Mouse (Mus musculus) neural tube, embryonic 12.5 days (tissue): ENCODE measurements at regions not wholly inside any gene's neighbourhood (a gene's known extent, or its start where the extent isn't known, plus 50 kb on each side); places are given as distances from the start of the nearest gene placed in this dataset.

Experiments
- ATAC-seq: fragments of 200-750 bp; cut with Nextera tagmentation; 2 replicates; pipeline ENCODE4 v1.8.0; 2017; ENCODE audit warnings: low read depth, mild to moderate bottlenecking, moderate TSS enrichment, moderate library complexity; ENCODE audit not compliant: low FRiP score
- H3K27ac ChIP-seq: fragments of 300-500 bp; sonication (generic); 2 replicates; pipeline ENCODE4 v1.5.1; 2016
- H3K27me3 ChIP-seq: fragments of 300-500 bp; sonication (generic); replicated peaks from 2 replicates; pipeline ENCODE4 v1.6.1; 2016; ENCODE audit warnings: mild to moderate bottlenecking
- H3K36me3 ChIP-seq: fragments of 300-500 bp; sonication (generic); 2 replicates; pipeline ENCODE4 v1.6.1; 2016; ENCODE audit warnings: mild to moderate bottlenecking
- H3K4me1 ChIP-seq: fragments of 300-500 bp; sonication (generic); 2 replicates; pipeline ENCODE4 v1.6.1; 2016
- H3K4me2 ChIP-seq: fragments of 300-500 bp; sonication (generic); replicated peaks from 2 replicates; pipeline ENCODE4 v1.6.1; 2016; ENCODE audit warnings: mild to moderate bottlenecking
- H3K4me3 ChIP-seq: fragments of 300-500 bp; sonication (generic); 2 replicates; pipeline ENCODE4 v1.5.1; 2016
- H3K9ac ChIP-seq: fragments of 300-500 bp; sonication (generic); 2 replicates; pipeline ENCODE4 v1.6.1; 2016; ENCODE audit warnings: mild to moderate bottlenecking
- H3K9me3 ChIP-seq: fragments of 300-500 bp; sonication (generic); 2 replicates; pipeline ENCODE4 v1.6.1; 2016; ENCODE audit warnings: mild to moderate bottlenecking
- WGBS: fragments of 180-500 bp; shearing (Covaris S2); methylation state at CpG from one replicate; pipeline ENCODE4 v1.1.7; 2016; 5-methylcytosine and 5-hydroxymethylcytosine counted together

GRCm38 (mm10) chr9:52283558-52283957, 115.2 kb upstream of the Zc3h12c start:
- ATAC-seq = no peak
- no peaks in the 10 kb centered on the region for H3K9me3 ChIP-seq
- H3K9ac ChIP-seq = no peak overlapping the region
- no peaks in the 10 kb centered on the region for H3K27me3 ChIP-seq
- 28% methylated on average over 2 of the region's 2 CpGs for whole genome bisulfite sequencing
- no peak overlapping the region for H3K4me2 ChIP-seq
- H3K36me3 ChIP-seq = no peaks in the 10 kb centered on the region
- no peak overlapping the region for H3K27ac ChIP-seq
- no peak overlapping the region for H3K4me3 ChIP-seq
- H3K4me1 ChIP-seq = 0 out of 2 replicates have a peak, but pooled peaks cover 2% of the 10 kb centered on the region

- Histone ChIP-seq H3K9me3 (no peaks in the 10 kb centered on the region), H3K9ac (no peak overlapping the region), H3K4me1 (peaks cover 9% of the 10 kb centered on the region), H3K4me2 (no peak overlapping the region), H3K36me3 (no peaks in the 10 kb centered on the region), H3K27me3 (no peaks in the 10 kb centered on the region), H3K27ac (no peak overlapping the region), H3K4me3 (no peak overlapping the region)
- WGBS = 80% methylated on average over 5 of the region's 5 CpGs
- ATAC-seq = no peak
These were observed 112.6 kb upstream of the Zc3h12c start for GRCm38 (mm10) chr9:52280995-52281394.

- Histone ChIP-seq H3K27me3 (no peaks in the 10 kb centered on the region), H3K27ac (no peak overlapping the region), H3K9ac (no peak overlapping the region), H3K4me3 (no peak overlapping the region), H3K4me1 (peaks cover 9% of the 10 kb centered on the region), H3K36me3 (no peaks in the 10 kb centered on the region), H3K9me3 (no peaks in the 10 kb centered on the region), H3K4me2 (no peak overlapping the region)
- 88% methylated on average over 3 of the region's 3 CpGs for WGBS
- no peak for ATAC-seq
These were observed 112.2 kb upstream of the Zc3h12c start for GRCm38 (mm10) chr9:52280556-52280955.

GRCm38 (mm10) chr9:52278701-52279023, 110.3 kb upstream of the Zc3h12c start:
- H3K27me3 ChIP-seq = no peaks in the 10 kb centered on the region
- no peak for ATAC-seq
- no peak overlapping the region for H3K27ac ChIP-seq
- H3K36me3 ChIP-seq = no peaks in the 10 kb centered on the region
- H3K4me2 ChIP-seq = 0 out of 2 replicates have a peak overlapping the region, but pooled peaks have one; percentile 33
- no peaks in the 10 kb centered on the region for H3K9me3 ChIP-seq
- no peak overlapping the region for H3K9ac ChIP-seq
- H3K4me1 ChIP-seq = peaks cover 9% of the 10 kb centered on the region
- no peak overlapping the region for H3K4me3 ChIP-seq
- WGBS = 31% methylated on average over 3 of the region's 3 CpGs

- Histone ChIP-seq H3K9ac (no peak overlapping the region), H3K4me1 (peaks cover 9% of the 10 kb centered on the region), H3K9me3 (no peaks in the 10 kb centered on the region), H3K4me3 (no peak overlapping the region), H3K4me2 (peak overlapping the region; percentile 33), H3K36me3 (no peaks in the 10 kb centered on the region), H3K27ac (no peak overlapping the region), H3K27me3 (no peaks in the 10 kb centered on the region)
- WGBS = 27% methylated on average over 14 of the region's 14 CpGs
- ATAC-seq = 0 out of 2 replicates have a peak, but pooled peaks have one; percentile 31
These were observed 109.8 kb upstream of the Zc3h12c start for GRCm38 (mm10) chr9:52277954-52278700.

DNA sequence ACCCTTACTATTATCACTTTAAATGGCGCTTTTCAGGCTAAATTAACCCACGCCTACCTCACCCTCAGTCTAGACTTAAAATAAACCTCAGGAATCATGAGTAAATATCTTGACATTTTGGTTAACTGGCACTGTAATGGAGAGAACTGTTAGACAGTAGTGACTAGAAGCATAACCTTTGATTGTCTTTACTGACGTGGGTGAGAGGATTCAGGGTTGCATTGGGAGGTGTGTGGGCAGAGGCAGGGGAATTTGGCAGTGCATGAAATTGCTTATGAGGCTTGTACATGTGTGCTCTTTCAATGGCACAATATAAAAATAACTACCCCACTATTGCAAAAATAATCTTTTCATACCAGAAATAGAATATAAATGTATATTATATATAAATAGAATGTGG, 105.6 kb upstream of the Zc3h12c start:
- no peak overlapping the region for H3K4me2 ChIP-seq
- H3K4me3 ChIP-seq = no peak overlapping the region
- no peaks in the 10 kb centered on the region for H3K27me3 ChIP-seq
- no peak for ATAC-seq
- no peaks in the 10 kb centered on the region for H3K9me3 ChIP-seq
- H3K9ac ChIP-seq = no peak overlapping the region
- H3K4me1 ChIP-seq = peaks cover 9% of the 10 kb centered on the region
- no peak overlapping the region for H3K27ac ChIP-seq
- H3K36me3 ChIP-seq = no peaks in the 10 kb centered on the region
- WGBS = 74% methylated on average over 3 of the region's 3 CpGs

DNA sequence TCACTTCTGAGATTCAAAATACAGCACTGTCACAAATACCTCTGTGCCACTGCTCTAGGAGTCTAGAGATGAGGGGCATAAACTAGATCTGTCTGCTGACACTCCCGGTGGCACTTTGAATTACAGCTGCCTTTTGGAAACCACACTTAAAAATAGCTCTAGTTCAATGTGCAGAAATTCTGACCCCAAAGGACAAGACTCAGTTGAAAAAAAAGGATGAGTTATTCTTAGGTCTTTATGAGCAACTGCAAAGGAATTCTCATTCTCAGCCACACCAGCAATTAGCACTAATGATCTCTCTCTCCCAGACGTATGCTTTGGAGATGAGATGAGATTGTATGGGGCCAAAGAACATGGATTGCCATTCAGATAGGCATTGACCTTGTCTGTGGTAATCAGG, 104.3 kb upstream of the Zc3h12c start:
- Histone ChIP-seq H3K4me3 (no peak overlapping the region), H3K27ac (no peak overlapping the region), H3K36me3 (no peaks in the 10 kb centered on the region), H3K9ac (no peak overlapping the region), H3K9me3 (no peaks in the 10 kb centered on the region), H3K4me2 (no peak overlapping the region), H3K4me1 (peaks cover 3% of the 10 kb centered on the region), H3K27me3 (no peaks in the 10 kb centered on the region)
- 72% methylated on average over 2 of the region's 2 CpGs for WGBS
- no peak for ATAC-seq

DNA sequence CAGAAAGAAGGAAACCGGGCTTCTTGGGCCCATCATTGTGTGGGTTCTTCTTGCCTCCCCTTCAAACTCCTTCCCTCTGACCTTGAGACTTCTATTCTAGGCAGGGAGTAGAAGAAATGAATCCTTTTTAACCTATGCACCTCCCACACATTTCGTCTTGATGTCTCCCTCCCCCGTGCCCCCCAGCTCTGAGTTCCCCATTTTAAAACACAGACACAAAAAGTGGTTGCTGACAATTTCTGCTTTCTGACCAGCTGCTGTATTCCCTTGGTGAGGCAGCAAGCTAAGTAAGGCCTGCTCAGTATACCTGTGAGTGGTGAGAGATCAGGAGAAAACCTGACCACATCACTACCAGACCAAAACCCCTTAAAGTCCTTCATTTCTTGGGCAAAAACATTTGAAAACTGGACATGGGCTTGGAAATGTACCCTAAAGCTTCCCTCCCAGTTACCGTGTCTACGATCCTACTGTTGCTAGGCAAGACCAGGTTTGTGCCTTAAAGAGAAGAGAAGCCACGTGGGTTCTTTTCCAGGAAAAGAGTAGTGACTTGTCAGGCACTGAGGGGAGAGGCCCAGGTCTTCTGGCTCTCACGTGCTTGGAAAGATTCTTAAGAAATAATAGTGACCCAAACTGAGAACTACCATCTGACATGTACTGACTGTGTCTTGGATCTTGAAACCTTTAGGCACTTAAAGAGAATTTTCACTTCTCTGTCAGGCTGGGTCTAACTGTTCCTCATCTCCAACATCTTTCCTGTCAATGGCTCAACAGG, 103.2 kb upstream of the Zc3h12c start:
- no peak overlapping the region for H3K9ac ChIP-seq
- no peaks in the 10 kb centered on the region for H3K27me3 ChIP-seq
- H3K4me1 ChIP-seq = no peaks in the 10 kb centered on the region
- no peaks in the 10 kb centered on the region for H3K36me3 ChIP-seq
- no peak overlapping the region for H3K4me2 ChIP-seq
- H3K27ac ChIP-seq = no peak overlapping the region
- 87% methylated on average over 7 of the region's 7 CpGs for WGBS
- H3K4me3 ChIP-seq = no peak overlapping the region
- ATAC-seq = no peak
- H3K9me3 ChIP-seq = no peaks in the 10 kb centered on the region

DNA sequence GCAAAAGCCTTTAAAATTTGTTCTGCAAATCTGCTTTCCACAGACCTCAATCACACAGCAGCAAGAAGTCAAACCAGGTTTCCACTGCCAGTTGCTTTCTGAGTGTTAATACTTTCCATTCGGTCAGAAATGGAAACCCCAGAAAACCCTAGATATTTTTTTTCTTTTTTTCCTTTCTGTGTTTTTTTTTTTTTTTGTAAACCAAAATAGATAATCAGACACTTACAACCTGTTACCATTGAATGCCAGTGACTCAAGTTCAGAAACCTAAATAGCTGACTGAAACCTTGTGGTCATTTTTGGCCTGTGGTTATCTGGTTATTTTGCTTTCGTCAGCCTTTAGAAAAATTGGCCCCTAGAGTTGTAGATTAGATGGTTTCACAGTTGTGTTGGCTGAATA, 93.2 kb upstream of the Zc3h12c start:
- no peaks in the 10 kb centered on the region for H3K4me1 ChIP-seq
- H3K9me3 ChIP-seq = no peaks in the 10 kb centered on the region
- H3K27me3 ChIP-seq = no peaks in the 10 kb centered on the region
- H3K4me3 ChIP-seq = no peak overlapping the region
- no peak overlapping the region for H3K27ac ChIP-seq
- H3K36me3 ChIP-seq = no peaks in the 10 kb centered on the region
- no peak for ATAC-seq
- H3K4me2 ChIP-seq = no peak overlapping the region
- WGBS = 96% methylated on average over 2 of the region's 2 CpGs
- no peak overlapping the region for H3K9ac ChIP-seq

DNA sequence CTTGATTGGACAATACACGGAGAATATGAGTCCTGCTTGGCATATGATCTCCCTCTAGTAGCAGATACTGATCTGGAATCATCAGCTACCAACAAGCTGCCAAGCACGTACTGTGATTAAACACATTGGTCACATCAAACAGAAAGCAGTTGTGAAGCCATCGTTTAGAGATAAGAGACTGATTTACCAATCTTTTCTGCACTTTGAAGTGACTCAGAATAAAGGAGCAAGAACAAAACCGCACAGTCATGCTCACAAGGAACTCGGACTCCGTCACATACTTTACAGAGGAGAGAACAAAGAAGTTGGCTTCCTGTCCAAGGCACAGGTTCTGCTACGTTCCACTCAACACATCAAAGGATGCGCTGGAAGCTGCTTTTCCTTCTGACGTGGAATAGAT, 91.1 kb upstream of the Zc3h12c start:
- Histone ChIP-seq H3K27me3 (no peaks in the 10 kb centered on the region), H3K4me1 (no peaks in the 10 kb centered on the region), H3K27ac (no peak overlapping the region), H3K36me3 (no peaks in the 10 kb centered on the region), H3K9me3 (no peaks in the 10 kb centered on the region), H3K9ac (no peak overlapping the region), H3K4me3 (no peak overlapping the region), H3K4me2 (no peak overlapping the region)
- no peak for ATAC-seq
- WGBS = 74% methylated on average over 9 of the region's 9 CpGs

DNA sequence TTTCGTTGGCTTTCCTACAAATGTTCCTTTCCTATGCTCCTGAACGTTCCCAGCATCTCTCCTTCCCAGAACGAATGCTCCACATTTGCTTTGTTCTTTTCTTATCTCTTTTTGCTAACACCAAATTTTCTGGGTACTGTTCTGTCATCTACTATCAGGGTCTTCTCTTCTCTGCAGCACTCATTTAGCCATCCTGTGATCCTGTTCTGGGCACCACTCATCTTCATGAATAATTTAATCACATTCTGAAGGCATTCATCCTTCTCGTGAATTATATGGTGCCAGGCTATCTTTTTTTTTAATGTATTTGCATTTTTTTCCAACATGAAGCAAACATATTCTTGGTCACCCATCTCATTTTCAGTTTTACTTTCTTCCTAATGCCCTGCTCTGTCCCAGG, 87.3 kb upstream of the Zc3h12c start:
- no peak overlapping the region for H3K27ac ChIP-seq
- H3K9ac ChIP-seq = no peak overlapping the region
- H3K4me3 ChIP-seq = no peak overlapping the region
- H3K36me3 ChIP-seq = no peaks in the 10 kb centered on the region
- 76% methylated on average over 4 of the region's 4 CpGs for WGBS
- H3K4me1 ChIP-seq = no peaks in the 10 kb centered on the region
- no peak for ATAC-seq
- H3K4me2 ChIP-seq = no peak overlapping the region
- H3K27me3 ChIP-seq = no peaks in the 10 kb centered on the region
- no peaks in the 10 kb centered on the region for H3K9me3 ChIP-seq

DNA sequence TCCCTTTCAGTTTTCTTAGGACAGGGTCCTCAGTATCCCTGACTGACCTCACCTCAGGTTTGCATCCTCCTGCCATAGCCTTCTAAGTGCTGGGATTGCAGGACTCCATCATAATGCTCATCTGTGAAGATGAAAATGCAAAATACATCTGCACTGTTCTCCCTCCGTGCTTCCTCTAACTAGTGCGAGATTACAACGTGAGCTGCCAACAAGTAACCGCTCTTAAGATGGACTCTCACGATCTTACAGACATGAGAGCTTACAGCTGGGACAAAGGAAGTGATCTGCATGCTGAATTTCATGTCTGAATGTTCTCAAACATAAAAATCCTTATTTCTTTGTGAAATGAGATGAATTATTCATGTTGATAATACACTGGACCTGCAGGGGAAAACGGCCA, 86.1 kb upstream of the Zc3h12c start:
- H3K9ac ChIP-seq = no peak overlapping the region
- ATAC-seq = no peak

DNA sequence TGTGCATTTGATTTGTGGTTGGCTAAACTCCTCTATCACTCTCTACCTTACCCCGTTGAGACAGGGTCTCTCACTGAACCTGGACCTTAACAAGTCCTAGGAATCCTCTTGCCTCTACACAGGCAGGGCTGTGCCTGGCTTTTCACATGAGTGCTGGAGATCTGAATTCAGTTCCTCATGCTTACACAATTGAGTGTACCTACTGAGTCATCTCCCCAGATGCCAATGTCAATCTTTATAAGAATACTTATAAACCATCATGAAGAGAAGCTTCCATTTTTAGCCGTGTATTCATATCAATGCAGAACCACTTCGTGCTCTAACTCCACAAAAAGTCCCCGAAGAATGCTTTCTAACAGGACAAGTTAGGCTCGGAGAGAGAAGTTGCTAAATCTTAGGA, 83.1 kb upstream of the Zc3h12c start:
- no peaks in the 10 kb centered on the region for H3K27me3 ChIP-seq
- no peak overlapping the region for H3K9ac ChIP-seq
- no peaks in the 10 kb centered on the region for H3K36me3 ChIP-seq
- WGBS = 90% methylated on average over 5 of the region's 5 CpGs
- no peak for ATAC-seq
- no peak overlapping the region for H3K27ac ChIP-seq
- H3K4me2 ChIP-seq = no peak overlapping the region
- H3K4me3 ChIP-seq = no peak overlapping the region
- no peaks in the 10 kb centered on the region for H3K9me3 ChIP-seq
- H3K4me1 ChIP-seq = no peaks in the 10 kb centered on the region

More for the DNA sequence above, 86.1 kb upstream of the Zc3h12c start:
- no peaks in the 10 kb centered on the region for H3K9me3 ChIP-seq
- H3K4me3 ChIP-seq = no peak overlapping the region
- no peak overlapping the region for H3K27ac ChIP-seq
- no peak overlapping the region for H3K4me2 ChIP-seq
- H3K36me3 ChIP-seq = no peaks in the 10 kb centered on the region
- 72% methylated on average over 6 of the region's 6 CpGs for WGBS
- no peaks in the 10 kb centered on the region for H3K27me3 ChIP-seq
- no peaks in the 10 kb centered on the region for H3K4me1 ChIP-seq
